Mouse (Mus musculus): Measurements from ENCODE around the gene Dennd5b. TPM values are rescaled to one million over a fixed set of nuclear protein-coding genes. Genes with fewer than 3 reads are reported as not detected.
"Not testable (repeated sequence)": the region's sequence is repeated elsewhere in the genome, so short reads cannot be mapped to it uniquely, and the experiment has no call there.

Dennd5b gene
- total RNA-seq, 2 experiments from 2014 or later: 43.8 to 46.8 TPM

GRCm38 (mm10) chr6:149040099-149040498 lies 61.4 kb downstream of the Dennd5b start:
- intact Hi-C loops (cut with DNase I): no loop called here
- no peak for DNase-seq

- intact Hi-C loops (cut with DNase I): no loop called here
- no peak for DNase-seq
Measured at GRCm38 (mm10) chr6:149032198-149032597, 69.3 kb downstream of the Dennd5b start.

- intact Hi-C loops (cut with DNase I): no loop called here
- DNase-seq: no peak
Measured at GRCm38 (mm10) chr6:149031377-149031776, 70.1 kb downstream of the Dennd5b start.

GRCm38 (mm10) chr6:149018431-149018830 lies 83.0 kb downstream of the Dennd5b start:
- DNase-seq: no peak
- intact Hi-C loops (cut with DNase I): no loop called here

- intact Hi-C loops (cut with DNase I): loop anchor here (5.0 kb wide), 1 partner anchor 106 kb away; no protein-coding TSS in a partner anchor
- DNase-seq: no peak
Measured at GRCm38 (mm10) chr6:149010766-149011301, 90.6 kb downstream of the Dennd5b start.

- no peak for DNase-seq
- intact Hi-C loops (cut with DNase I): no loop called here
Measured at GRCm38 (mm10) chr6:149005009-149005408, 96.5 kb downstream of the Dennd5b start.

GRCm38 (mm10) chr6:148994327-148994999 lies 107.0 kb downstream of the Dennd5b start:
- no peak for DNase-seq
- intact Hi-C loops (cut with DNase I): no loop called here

- no peak for DNase-seq
- intact Hi-C loops (cut with DNase I): no loop called here
Measured at GRCm38 (mm10) chr6:148993117-148994077, 108.1 kb downstream of the Dennd5b start.

GRCm38 (mm10) chr6:148992373-148993116 lies 108.9 kb downstream of the Dennd5b start:
- DNase-seq: no peak
- intact Hi-C loops (cut with DNase I): no loop called here

GRCm38 (mm10) chr6:148991660-148992372 lies 109.7 kb downstream of the Dennd5b start:
- intact Hi-C loops (cut with DNase I): no loop called here
- no peak for DNase-seq

GRCm38 (mm10) chr6:148989792-148990491 lies 111.5 kb downstream of the Dennd5b start:
- intact Hi-C loops (cut with DNase I); DNase-seq: not testable (repeated sequence)

- DNase-seq: no peak
- intact Hi-C loops (cut with DNase I): no loop called here
Measured at GRCm38 (mm10) chr6:148986003-148986402, 115.5 kb downstream of the Dennd5b start.

- intact Hi-C loops (cut with DNase I): no loop called here
- DNase-seq: no peak
Measured at GRCm38 (mm10) chr6:148980495-148980894, 121.0 kb downstream of the Dennd5b start.

GRCm38 (mm10) chr6:148975096-148975495 lies 126.4 kb downstream of the Dennd5b start:
- intact Hi-C loops (cut with DNase I): no loop called here
- DNase-seq: no peak

- intact Hi-C loops (cut with DNase I): no loop called here
- no peak for DNase-seq
Measured at GRCm38 (mm10) chr6:148972891-148973290, 128.6 kb downstream of the Dennd5b start.

GRCm38 (mm10) chr6:148972059-148972848 lies 129.2 kb downstream of the Dennd5b start:
- no peak for DNase-seq
- intact Hi-C loops (cut with DNase I): no loop called here

- intact Hi-C loops (cut with DNase I): no loop called here
- DNase-seq: no peak
Measured at GRCm38 (mm10) chr6:148971385-148971940, 130.0 kb downstream of the Dennd5b start.

GRCm38 (mm10) chr6:148961285-148961684 lies 140.2 kb downstream of the Dennd5b start:
- no peak for DNase-seq
- intact Hi-C loops (cut with DNase I): no loop called here

All from left cerebral cortex, postnatal 4 days (tissue).